Mouse (Mus musculus) frontal cortex, postnatal 10 days (tissue): Measurements from ENCODE around the gene Baz1b.

Experiments
- DNase-seq, 2 experiments: peaks; one replicate each; pipeline ENCODE4 v3.0.0; 2022; ENCODE audit warnings: low spot score in 2 of 2, mixed read lengths in 1 of 2

Gene Baz1b

GRCm38 (mm10) chr5:135236571-135236970 lies 49.5 kb downstream of the Baz1b start:
- DNase-seq, result peak in 1 of 2 experiments; percentile 51

GRCm38 (mm10) chr5:135238832-135239231 lies 51.8 kb downstream of the Baz1b start:
- no peak for DNase-seq

- DNase-seq, result no peak
Observed at GRCm38 (mm10) chr5:135241474-135241873, 54.4 kb downstream of the Baz1b start.

DNA sequence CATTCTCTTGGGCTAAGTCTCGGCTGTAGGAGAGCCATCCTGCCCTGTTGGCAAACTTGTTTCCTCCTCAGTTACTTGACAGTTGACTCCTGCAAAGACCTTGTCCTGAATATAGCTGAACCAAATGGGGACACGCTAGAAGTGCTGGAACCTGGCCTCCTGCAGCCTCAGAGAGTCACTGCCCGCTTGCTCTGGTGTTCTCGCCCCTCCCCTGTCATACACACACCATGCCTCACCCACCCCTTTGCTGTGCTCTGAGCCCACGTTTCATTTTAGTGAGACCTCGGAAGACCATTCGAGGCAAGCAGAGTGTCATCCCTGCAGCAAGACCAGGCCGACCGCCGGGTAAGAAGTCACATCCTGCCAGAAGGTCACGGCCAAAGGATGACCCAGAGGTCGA lies 55.1 kb downstream of the Baz1b start:
- no peak for DNase-seq

DNA sequence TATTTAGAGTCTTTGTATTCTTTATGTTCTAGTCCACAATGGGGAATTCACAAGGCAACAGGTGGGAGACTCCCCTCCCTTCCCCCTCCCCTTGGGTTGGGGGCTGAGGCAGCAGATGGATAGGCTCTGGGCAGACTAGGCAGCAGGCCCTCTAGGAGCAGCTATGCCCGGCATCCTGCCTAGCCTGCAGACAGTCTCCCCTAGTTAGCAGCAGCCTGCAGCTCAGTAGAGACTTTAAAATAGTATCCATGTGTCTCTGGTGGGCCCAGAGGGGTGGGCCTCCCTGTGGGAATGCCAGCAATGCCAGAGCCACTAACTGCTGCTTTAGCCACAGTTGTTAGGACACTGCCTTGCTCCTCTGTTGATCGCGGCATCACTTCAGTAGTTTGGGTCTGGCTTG lies 55.5 kb downstream of the Baz1b start:
- DNase-seq, result no peak

DNA sequence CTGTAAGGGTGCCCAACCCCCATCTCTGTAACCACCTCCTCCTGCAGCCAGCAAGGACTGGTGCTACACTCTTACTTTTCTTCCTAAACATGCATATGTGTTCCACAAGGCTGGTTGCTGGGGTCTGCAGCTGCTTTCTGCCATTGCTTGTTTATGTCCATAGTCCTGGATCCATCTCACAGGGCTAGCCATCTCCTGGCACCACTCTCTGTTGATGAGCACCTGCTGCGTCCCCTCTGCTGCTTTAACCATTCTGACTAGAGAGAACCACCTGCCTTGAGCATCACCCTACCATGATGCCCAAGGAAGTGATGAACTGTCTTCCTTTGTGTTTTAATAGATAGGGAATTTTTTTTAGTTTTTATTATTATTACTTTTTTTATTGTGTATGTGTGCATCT lies 56.1 kb downstream of the Baz1b start:
- DNase-seq, result no peak

DNA sequence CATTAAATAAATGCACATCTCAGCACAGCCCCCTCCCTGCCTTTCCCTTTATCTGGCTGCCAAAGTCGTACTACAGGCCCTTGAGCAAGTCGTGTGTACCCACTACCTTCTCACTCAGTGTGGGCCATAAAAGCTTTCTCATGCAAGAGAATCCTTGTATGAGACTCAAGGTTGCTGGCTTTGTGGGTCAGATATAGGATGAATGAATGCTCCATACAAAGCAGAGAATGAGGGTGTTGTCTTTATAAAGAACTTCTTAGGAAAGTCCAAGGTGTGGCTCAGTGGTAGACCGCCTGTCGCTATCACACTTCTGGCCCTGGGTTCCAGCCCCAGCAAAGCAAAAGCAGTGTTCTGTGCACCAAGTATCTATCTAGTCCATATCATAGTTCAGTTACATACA lies 59.5 kb downstream of the Baz1b start:
- no peak for DNase-seq

- no peak for DNase-seq
Observed at GRCm38 (mm10) chr5:135247337-135247736, 60.3 kb downstream of the Baz1b start.

DNA sequence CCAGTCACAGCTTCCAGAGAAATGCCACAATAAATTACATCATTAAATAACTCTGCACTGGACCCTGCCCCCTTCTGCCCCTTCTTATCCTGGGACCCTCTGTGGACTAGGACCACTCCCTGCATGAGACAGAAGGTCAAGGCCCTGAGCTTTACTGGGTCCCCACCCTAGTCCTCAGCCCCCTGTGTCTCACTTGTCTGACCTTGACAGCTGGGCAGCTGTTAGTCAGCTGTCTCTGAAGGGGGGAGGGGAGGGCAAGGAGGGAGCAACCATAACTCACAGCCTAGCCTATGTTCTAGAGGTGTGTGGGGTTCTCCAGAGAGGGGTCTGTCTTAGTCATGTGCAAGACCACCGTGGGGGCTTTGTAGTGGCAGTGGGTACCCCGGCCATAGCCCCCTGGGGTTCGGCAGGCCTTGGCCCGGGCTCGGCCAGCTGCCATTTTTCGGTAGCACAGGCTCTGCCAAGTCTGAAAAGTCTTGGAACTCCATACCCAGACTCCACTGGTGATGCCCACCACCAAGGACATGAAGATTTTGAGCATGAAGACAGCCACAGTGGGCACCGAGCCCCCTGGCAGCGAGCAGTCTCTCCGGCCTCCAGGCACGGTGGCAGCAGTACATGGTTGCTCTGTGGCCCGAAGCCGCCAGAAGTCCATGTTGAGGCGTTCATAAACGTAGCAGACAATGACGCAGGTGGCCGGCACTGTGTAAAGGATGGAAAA lies 62.1 kb downstream of the Baz1b start:
- DNase-seq, result no peak

- no peak for DNase-seq
Observed at GRCm38 (mm10) chr5:135250186-135251078, 63.4 kb downstream of the Baz1b start.

GRCm38 (mm10) chr5:135251079-135251454 lies 64.0 kb downstream of the Baz1b start, which contains the start of gene Fzd9:
Gene Fzd9, minus strand, starts transcription at chr5:135251230.
- peak; percentile 76 to 87 for DNase-seq

- DNase-seq, result no peak
Observed at GRCm38 (mm10) chr5:135253741-135254401, 66.8 kb downstream of the Baz1b start.

DNA sequence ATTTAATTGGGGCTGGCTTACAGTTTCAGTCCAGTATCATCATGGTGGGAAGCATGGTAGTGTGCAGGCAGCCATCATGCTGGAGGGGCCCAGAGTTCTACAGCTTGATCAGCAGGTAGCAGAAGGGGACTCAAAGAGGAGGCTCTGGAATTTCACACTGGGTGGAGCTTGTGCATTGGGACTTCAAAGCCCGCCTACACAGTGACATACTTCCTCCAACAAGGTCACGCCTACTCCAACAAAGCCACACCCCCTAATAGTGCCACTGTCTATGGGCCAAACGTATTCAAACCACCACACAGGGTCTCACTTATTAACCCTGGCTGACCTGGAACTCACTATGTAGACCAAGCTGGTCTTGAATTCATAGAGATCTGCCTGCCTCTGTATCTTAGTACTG lies 69.1 kb downstream of the Baz1b start:
- no peak for DNase-seq

DNA sequence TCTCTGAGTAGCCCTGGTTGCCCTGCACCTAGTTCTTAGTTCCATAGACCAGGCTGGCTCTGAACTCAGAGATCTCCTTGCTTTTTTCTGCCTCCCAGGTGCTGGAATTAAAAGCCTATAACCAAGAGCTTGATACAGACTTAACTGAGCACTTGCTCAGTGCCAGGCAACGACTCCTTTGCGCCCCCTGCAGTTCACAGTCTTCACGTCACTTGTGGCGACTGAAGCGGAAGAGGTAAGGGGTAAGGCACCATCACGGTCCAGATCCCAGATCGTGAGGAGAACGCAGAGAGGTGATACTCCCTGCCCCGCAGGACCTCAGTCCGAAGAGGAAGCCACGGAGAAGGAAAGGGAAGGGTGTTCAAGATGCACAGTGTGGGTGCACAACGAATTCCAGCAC lies 70.5 kb downstream of the Baz1b start:
- no peak for DNase-seq

- peak in 1 of 2 experiments; percentile 50 for DNase-seq
Observed at GRCm38 (mm10) chr5:135258280-135259150, 71.5 kb downstream of the Baz1b start.

DNA sequence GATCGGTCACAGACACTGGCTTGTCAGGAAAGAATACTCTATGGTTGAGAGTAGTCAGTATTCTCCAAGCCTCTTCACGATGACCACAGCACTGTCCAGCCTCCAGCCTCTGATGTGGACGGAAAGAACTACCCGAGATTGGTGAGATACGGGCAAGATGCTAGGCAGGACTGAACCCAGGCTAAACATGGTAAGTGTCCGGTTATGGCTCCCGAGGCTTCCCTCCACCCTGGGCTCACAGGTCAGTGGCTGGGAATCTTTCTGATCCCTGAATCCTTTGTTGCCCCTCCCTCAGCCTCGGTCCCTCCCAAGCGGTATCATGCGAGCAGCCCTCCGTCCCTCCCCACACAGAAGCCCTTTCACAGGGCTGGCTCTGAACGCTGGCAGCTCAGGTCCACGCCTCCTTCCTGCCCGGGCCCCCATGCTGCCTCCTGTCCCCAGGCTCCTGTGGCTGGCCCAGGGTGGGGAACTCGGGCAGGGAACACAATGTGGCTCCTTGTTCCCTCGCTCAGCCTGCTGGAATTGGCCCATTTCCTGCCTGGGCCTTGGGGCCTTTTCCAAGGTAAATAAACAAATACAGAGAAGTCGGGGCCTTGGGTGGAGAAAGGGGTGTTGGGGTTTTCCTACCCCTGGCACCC lies 76.9 kb downstream of the Baz1b start:
- peak; percentile 57 to 59 for DNase-seq

DNA sequence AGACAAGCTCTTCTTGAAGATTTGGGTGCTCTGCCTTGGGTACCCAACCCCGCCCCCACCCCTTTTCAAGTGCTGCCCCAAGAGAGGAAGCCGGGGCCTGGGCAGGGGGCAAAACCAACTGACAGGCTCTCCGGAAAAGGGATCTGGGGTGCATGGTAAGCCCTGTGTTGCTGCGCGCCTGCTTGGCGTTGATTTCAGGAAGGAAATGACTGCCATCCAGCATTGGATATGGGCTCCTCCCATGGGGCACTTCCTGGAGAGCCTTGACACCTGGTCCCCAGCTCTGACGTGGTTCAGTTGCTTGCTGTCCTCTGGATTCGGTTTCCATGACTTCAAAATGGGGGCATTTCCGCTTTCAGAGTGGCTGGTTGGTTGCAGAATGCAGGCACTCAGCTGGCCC lies 77.5 kb downstream of the Baz1b start:
- no peak for DNase-seq

- no peak for DNase-seq
Observed at GRCm38 (mm10) chr5:135269451-135269850, 82.4 kb downstream of the Baz1b start.

- no peak for DNase-seq
Observed at GRCm38 (mm10) chr5:135270361-135270760, 83.3 kb downstream of the Baz1b start.

- DNase-seq, result peak; percentile 53 to 54
Observed at GRCm38 (mm10) chr5:135271563-135272165, 84.6 kb downstream of the Baz1b start.
